Mouse (Mus musculus) hindbrain, embryonic 11.5 days (tissue): ENCODE data around the gene Gfra1. TPM values are rescaled to one million over a fixed set of nuclear protein-coding genes. Genes with fewer than 3 reads are reported as not detected.

Source experiments
- ATAC-seq: fragments of 200-750 bp; cut with Nextera tagmentation; 2 replicates; pipeline ENCODE4 v1.8.0; 2017; ENCODE audit warnings: mild to moderate bottlenecking, moderate TSS enrichment, moderate library complexity; ENCODE audit not compliant: low FRiP score
- DNase-seq: peaks from one replicate; pipeline ENCODE4 v3.0.0-alpha.2; 2015; ENCODE audit warnings: low spot score
- H3K27ac ChIP-seq: fragments of 300-500 bp; sonication (generic); 2 replicates; pipeline ENCODE4 v1.5.1; 2014; ENCODE audit warnings: mild to moderate bottlenecking, low read depth, low read length
- H3K27me3 ChIP-seq: fragments of 300-500 bp; sonication (generic); 2 replicates; pipeline ENCODE4 v1.6.1; 2014; ENCODE audit warnings: mild to moderate bottlenecking, low read length, moderate library complexity, mixed read lengths; ENCODE audit not compliant: control insufficient read depth, insufficient read depth
- H3K36me3 ChIP-seq: fragments of 300-500 bp; sonication (generic); 2 replicates; pipeline ENCODE4 v1.6.1; 2014; ENCODE audit warnings: mild to moderate bottlenecking, low read length, moderate library complexity, mixed read lengths; ENCODE audit not compliant: control insufficient read depth, insufficient read depth
- H3K4me1 ChIP-seq: fragments of 300-500 bp; sonication (generic); replicated peaks from 2 replicates; pipeline ENCODE4 v1.6.1; 2014; ENCODE audit warnings: low read length, mixed read lengths; ENCODE audit not compliant: control insufficient read depth, insufficient read depth
- H3K4me2 ChIP-seq: fragments of 300-500 bp; sonication (generic); replicated peaks from 2 replicates; pipeline ENCODE4 v1.6.1; 2014; ENCODE audit warnings: mild to moderate bottlenecking, low read depth, low read length
- H3K4me3 ChIP-seq: fragments of 300-500 bp; sonication (generic); 2 replicates; pipeline ENCODE4 v1.5.1; 2014; ENCODE audit warnings: low read depth, low read length
- H3K9ac ChIP-seq: fragments of 300-500 bp; sonication (generic); 2 replicates; pipeline ENCODE4 v1.6.1; 2014; ENCODE audit warnings: low read depth, low read length
- H3K9me3 ChIP-seq: fragments of 300-500 bp; sonication (generic); 2 replicates; pipeline ENCODE4 v1.6.1; 2016; ENCODE audit warnings: low read length; ENCODE audit not compliant: control insufficient read depth
- WGBS: fragments of 180-500 bp; shearing (Covaris S2); extraction: QIAGEN DNeasy Blood & Tissue Kit; methylation state at CpG from one replicate; pipeline ENCODE4 v1.1.7; 2014; 5-methylcytosine and 5-hydroxymethylcytosine counted together
- polyA plus RNA-seq: library from polyadenylated mRNA; unstranded; fragments of >200 nt; fragmentation: Nextera tagmentation; extraction: Ambion mirVana; gene quantifications from 2 replicates; pipeline ENCODE4 v1.2.1, GENCODE M21; 2014

Gfra1 gene
- polyA plus RNA-seq, 1 experiment from 2014 or later: 30.6 TPM

DNA sequence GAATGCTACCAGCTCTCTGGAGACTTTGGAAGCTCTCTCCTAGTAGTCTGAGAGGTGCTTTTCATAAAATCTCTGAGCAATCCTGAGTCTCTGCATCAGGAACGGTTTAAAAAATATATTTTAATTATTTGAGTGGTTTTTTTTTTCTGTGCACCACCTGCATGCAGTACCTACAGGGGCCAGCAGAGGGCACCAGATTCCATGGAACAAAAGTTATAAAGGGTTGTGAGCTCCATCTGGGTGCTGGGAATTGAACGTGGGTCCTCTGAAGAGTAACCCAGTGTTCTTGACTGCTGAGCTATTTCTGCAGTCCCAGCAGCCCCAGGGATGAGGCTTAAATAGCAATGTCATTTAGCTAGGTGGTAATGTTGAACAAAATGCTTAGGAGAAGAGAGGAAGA is 141.9 kb downstream of the Gfra1 start:
- no peak overlapping the region for H3K4me2 ChIP-seq
- WGBS: 78% methylated on average over 2 of the region's 2 CpGs
- ATAC-seq: no peak

DNA sequence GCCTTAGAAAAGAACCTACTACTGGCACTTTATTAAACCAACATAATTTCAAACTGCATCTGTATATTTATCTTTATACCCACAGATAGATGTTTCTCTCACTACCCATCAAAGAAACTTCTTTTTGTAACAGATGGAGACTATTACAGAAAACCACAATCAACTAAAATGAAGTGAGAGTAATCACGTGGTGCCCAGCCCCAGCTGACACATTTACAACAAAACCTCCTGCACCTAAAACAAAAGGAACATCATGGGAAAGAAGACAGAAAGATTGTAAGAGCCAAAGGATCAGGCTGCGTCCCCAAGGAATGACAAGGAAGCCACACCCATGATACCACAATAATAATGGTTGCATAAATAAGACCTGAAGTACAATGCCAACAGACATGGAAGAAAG is 143.2 kb downstream of the Gfra1 start:
- no peak for ATAC-seq
- Histone ChIP-seq H3K9me3 (no peaks in the 10 kb centered on the region), H3K4me1 (no peaks in the 10 kb centered on the region; the same call in 1 of the 2 replicates), H3K4me2 (no peak overlapping the region), H3K27ac (no peak overlapping the region), H3K9ac (no peak overlapping the region), H3K27me3 (no peaks in the 10 kb centered on the region), H3K36me3 (no peaks in the 10 kb centered on the region), H3K4me3 (no peak overlapping the region)
- no peak for DNase-seq
- WGBS: 79% methylated on average over 2 of the region's 2 CpGs

More for the DNA sequence above, 141.9 kb downstream of the Gfra1 start:
- no peak overlapping the region for H3K4me3 ChIP-seq
- H3K9ac ChIP-seq: no peak overlapping the region
- H3K9me3 ChIP-seq: no peaks in the 10 kb centered on the region
- no peaks in the 10 kb centered on the region for H3K27me3 ChIP-seq
- no peaks in the 10 kb centered on the region for H3K36me3 ChIP-seq
- DNase-seq: no peak
- H3K27ac ChIP-seq: no peak overlapping the region
- H3K4me1 ChIP-seq: no peaks in the 10 kb centered on the region; the same call in 1 of the 2 replicates

DNA sequence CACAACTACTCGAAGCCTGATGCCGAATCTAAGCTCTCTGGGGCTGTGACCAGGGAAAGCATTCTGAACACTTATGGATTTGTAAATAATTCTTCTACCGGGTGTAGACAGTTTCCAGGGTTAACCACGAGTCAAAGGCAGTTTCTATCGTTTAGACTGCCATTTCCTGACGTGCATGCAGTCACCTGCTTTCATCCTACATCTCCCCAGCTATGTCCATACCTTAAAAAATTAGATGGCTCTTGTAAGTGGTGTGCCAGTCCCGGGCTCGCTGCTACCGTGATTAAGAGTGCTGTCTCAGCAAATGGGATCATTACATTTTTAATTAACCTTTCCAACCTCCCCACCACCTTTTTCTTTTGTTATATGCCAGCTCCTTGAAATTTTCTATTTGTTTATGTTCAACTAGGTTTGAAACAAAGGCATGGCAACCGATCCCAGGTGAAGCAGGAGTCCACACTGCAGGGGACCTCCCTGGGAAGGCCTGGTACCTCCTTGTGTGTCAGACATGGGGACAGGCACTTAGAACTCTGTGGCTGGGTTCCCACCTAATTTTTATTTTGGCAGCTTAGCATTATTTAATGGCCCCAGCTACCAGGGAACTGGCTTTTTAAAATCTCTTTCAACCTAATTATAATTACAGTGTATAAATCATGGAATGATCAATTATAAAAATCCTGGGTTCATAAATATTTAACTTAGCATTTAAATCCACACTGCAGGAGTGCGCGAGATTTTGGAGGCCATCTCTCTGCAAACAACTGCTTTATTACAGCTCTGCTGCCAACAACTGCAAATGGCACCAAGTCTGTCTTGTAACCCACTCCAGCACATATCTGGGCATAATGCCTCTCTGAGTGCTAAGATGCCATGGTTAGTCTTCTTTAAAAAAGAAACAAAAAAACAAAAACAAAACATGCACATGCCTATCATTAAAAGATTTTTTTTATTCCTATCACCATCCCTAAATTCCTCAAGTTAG is 145.1 kb downstream of the Gfra1 start:
- H3K4me2 ChIP-seq: no peak overlapping the region
- H3K4me1 ChIP-seq: no peaks in the 10 kb centered on the region; the same call in 1 of the 2 replicates
- no peaks in the 10 kb centered on the region for H3K9me3 ChIP-seq
- whole genome bisulfite sequencing: 53% methylated on average over 12 of the region's 12 CpGs
- H3K36me3 ChIP-seq: no peaks in the 10 kb centered on the region
- no peak overlapping the region for H3K9ac ChIP-seq
- H3K4me3 ChIP-seq: no peak overlapping the region
- no peaks in the 10 kb centered on the region for H3K27me3 ChIP-seq
- ATAC-seq (peak; percentile 56; the same call in 1 of the 2 replicates), DNase-seq (no peak)
- H3K27ac ChIP-seq: peak overlapping the region; percentile 76

DNA sequence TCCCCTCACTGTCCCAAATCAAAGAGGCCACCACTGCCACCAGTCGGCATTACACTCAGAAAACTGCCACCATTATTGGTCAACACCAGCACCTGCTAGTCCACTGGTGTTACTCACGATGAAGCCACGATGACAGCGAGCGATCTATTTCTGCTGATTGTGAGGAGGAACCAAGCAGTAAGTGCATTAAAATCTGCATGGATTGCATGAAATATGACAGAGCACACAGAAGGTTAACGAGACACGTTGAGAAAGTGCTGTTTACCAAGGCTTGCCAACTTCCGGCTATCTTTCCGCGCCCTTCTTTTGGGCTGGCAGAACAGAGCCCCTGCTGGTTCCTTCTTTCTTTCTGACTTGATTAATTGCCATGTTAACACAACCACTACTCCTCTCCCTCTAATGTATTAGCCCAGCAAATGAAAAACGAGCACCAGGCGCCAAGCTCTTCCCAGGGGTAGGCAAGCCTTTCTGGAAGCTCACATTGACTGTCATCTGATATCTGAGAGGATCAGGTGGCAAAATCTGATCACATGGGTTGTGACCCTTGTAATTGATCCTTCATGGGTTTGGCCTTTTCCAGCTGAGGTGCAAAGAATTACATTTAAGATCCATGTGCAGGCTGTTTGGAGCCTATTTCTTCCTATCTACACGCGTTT is 146.0 kb downstream of the Gfra1 start:
- H3K27ac ChIP-seq: peak overlapping the region; percentile 76

DNA sequence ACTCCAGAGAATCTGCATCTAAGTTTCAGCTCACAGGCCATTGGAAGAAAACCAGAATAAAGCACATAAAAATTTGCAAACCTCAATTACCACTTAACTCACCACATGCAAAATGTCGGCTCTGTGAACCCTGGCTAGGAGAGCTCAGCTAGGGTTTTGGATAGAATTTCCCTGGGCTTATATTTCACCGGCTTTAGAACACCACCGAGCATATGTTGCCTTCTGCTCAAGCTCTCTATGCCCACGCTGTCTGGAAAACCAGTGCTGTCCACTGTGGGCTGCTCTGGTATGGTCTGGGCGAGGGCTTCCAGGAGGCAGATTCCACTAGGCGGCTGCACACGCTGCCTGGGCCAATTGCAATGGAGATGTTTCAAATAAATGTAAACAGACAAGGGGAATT is 154.6 kb downstream of the Gfra1 start:
- H3K9me3 ChIP-seq: no peaks in the 10 kb centered on the region
- H3K4me1 ChIP-seq: no peaks in the 10 kb centered on the region
- ATAC-seq (no peak), DNase-seq (no peak)
- no peaks in the 10 kb centered on the region for H3K27me3 ChIP-seq
- H3K27ac ChIP-seq: no peak overlapping the region
- 87% methylated on average over 7 of the region's 7 CpGs for WGBS
- H3K4me2 ChIP-seq: no peak overlapping the region
- H3K4me3 ChIP-seq: no peak overlapping the region
- no peaks in the 10 kb centered on the region for H3K36me3 ChIP-seq
- no peak overlapping the region for H3K9ac ChIP-seq

More for the DNA sequence above, 146.0 kb downstream of the Gfra1 start:
- Histone ChIP-seq H3K9ac (no peak overlapping the region), H3K4me2 (no peak overlapping the region), H3K4me1 (no peaks in the 10 kb centered on the region; the same call in 1 of the 2 replicates), H3K36me3 (no peaks in the 10 kb centered on the region), H3K9me3 (no peaks in the 10 kb centered on the region), H3K4me3 (no peak overlapping the region), H3K27me3 (no peaks in the 10 kb centered on the region)
- peak; percentile 76 for ATAC-seq
- WGBS: 52% methylated on average over 14 of the region's 14 CpGs
- DNase-seq: peak; percentile 59

DNA sequence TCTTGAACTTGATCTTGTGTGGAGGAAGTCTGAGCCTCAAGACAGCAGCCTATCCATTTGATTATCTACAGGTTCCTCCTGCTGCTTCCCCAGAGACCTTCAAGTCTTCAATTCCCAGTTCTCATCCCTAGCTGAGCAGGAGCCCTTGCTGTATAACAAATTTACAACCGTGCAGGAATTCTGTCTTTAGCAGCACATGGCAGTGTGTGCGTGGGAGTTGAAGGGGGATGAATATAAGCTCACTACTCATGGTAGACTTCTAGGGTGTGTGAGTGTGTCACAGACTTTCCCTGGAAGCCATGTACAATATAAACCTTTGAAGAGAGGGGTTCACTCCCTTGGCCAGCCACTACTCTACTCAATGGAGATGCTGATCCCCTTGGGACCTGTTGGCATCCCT is 157.8 kb downstream of the Gfra1 start:
- DNase-seq (no peak), ATAC-seq (no peak)
- Histone ChIP-seq H3K4me3 (no peak overlapping the region), H3K36me3 (no peaks in the 10 kb centered on the region), H3K27me3 (no peaks in the 10 kb centered on the region), H3K27ac (no peak overlapping the region), H3K4me1 (no peaks in the 10 kb centered on the region), H3K4me2 (no peak overlapping the region), H3K9ac (no peak overlapping the region), H3K9me3 (no peaks in the 10 kb centered on the region)
- WGBS: 87% methylated on average over 2 of the region's 2 CpGs

DNA sequence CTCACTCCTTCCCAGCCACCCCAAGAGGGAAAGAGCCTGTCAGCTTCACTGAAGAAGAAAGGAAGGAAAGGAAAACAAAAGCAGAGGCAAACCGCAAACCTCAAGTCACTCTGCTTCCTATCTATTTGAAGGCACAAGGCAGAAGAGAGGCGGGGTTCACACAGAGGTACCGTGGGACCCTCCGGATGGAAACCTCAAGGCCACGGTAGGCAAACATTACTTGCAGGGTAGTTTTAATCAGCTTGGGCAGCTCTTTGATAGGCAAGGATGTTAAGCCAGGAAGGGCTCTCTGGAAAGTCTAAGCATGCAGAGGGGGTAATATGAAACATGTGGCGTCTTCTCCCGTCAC is 158.9 kb downstream of the Gfra1 start:
- WGBS: 74% methylated on average over 7 of the region's 7 CpGs
- no peak for DNase-seq
- H3K36me3 ChIP-seq: no peaks in the 10 kb centered on the region

DNA sequence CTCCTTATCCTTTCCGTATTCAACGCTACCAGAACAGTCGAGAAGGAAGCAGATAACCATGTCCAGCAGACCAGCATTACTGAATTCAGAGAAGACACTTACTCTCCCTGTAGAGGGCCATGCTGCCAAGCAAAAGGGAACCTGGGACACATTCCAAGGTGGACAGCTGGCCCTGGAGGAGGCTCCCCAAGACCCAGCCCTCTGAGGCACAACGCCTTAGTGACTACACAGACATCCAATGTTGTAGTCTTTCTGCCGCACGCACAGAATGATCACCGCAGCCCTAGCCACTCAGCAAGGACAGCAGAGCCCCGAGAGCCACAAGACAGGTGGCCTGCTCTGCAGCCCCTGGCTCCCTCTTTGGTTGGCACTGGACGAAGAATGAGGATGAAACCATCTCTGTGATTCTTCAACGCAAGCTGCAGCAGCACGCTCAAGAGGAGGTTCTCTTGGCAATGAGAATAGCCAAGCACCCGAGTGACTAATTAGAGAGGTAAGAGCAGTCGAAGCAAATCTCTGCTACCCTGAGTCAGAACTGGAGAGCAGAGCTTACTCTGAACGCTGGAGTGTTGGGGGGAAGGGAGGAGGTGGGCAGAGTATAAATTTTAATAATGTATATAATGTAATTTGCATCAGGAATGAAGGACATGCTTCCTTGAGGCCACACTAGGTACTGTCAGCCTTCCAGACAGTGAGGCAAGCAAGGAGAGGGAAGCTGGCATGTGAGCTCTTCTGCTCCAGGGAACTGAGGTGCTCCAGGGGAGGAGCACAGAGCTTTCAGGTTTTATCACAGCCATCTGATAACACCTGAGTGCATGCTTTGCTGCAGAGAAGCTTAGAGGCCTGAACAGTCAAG is 159.5 kb downstream of the Gfra1 start:
- no peaks in the 10 kb centered on the region for H3K4me1 ChIP-seq
- DNase-seq (no peak), ATAC-seq (no peak)
- H3K27me3 ChIP-seq: no peaks in the 10 kb centered on the region
- no peaks in the 10 kb centered on the region for H3K9me3 ChIP-seq
- no peaks in the 10 kb centered on the region for H3K36me3 ChIP-seq
- 90% methylated on average over 14 of the region's 14 CpGs for WGBS
- no peak overlapping the region for H3K4me2 ChIP-seq
- H3K9ac ChIP-seq: no peak overlapping the region
- no peak overlapping the region for H3K4me3 ChIP-seq
- no peak overlapping the region for H3K27ac ChIP-seq

More for the DNA sequence above, 158.9 kb downstream of the Gfra1 start:
- no peak overlapping the region for H3K4me2 ChIP-seq
- H3K27ac ChIP-seq: no peak overlapping the region
- no peak overlapping the region for H3K4me3 ChIP-seq
- H3K4me1 ChIP-seq: no peaks in the 10 kb centered on the region
- H3K9me3 ChIP-seq: no peaks in the 10 kb centered on the region
- no peak for ATAC-seq
- no peak overlapping the region for H3K9ac ChIP-seq
- no peaks in the 10 kb centered on the region for H3K27me3 ChIP-seq
